21 mouse cellular contexts compared by ENCODE assay signal in genomic region chr11:95953313-95953712, GRCm38 (mm10). TPM values are rescaled to one million over a fixed set of nuclear protein-coding genes. Genes with fewer than 3 reads are reported as not detected.
"Had no signal": no experiment of that assay in that cellular context is flagged by ENCODE, and none has a peak within 500 bp of the region (broad histone marks: within the 10 kb centered on the region; RNA-seq: fewer than 3 reads in every experiment).

No protein-coding gene starts in this region.

- H3K9me3 ChIP-seq: neural tube, embryonic 12.5 days; neural tube, embryonic 13.5 days; neural tube, embryonic 15.5 days; stomach, embryonic 15.5 days had no signal

- DNase-seq: retina, postnatal 1 day; right cerebral cortex, adult 18-20 months; right cerebral cortex, postnatal 14 days; right cerebral cortex, postnatal 25 days; right cerebral cortex, postnatal 4 days; spleen, adult 18-20 months; thymus, adult 18-20 months; thymus, adult 2 months; thymus, postnatal 14 days; thymus, postnatal 25 days; thymus, postnatal 36 days; thymus, postnatal 4 days had no signal

- H3K9ac ChIP-seq: neural tube, embryonic 12.5 days; neural tube, embryonic 13.5 days; neural tube, embryonic 15.5 days; stomach, embryonic 15.5 days had no signal

- H3K27ac ChIP-seq: neural tube, embryonic 12.5 days; neural tube, embryonic 13.5 days; neural tube, embryonic 15.5 days; stomach, embryonic 15.5 days; stomach, postnatal 0 days had no signal

- H3K27me3 ChIP-seq: neural tube, embryonic 12.5 days; neural tube, embryonic 13.5 days; neural tube, embryonic 15.5 days; stomach, embryonic 15.5 days had no signal

- H3K4me3 ChIP-seq: neural tube, embryonic 12.5 days; neural tube, embryonic 13.5 days; neural tube, embryonic 15.5 days; stomach, embryonic 15.5 days had no signal

- H3K4me2 ChIP-seq: neural tube, embryonic 12.5 days; neural tube, embryonic 13.5 days; neural tube, embryonic 15.5 days; stomach, embryonic 15.5 days had no signal

- H3K36me3 ChIP-seq: neural tube, embryonic 13.5 days; neural tube, embryonic 15.5 days; stomach, embryonic 15.5 days had no signal

- H3K4me1 ChIP-seq: neural tube, embryonic 13.5 days; neural tube, embryonic 15.5 days; stomach, embryonic 15.5 days had no signal

RNA-seq across cellular contexts. Expression of gene B4galnt2, which starts 38.6 kb away (rescaled TPM):
- polyA plus RNA-seq: neural tube, embryonic 12.5 days; neural tube, embryonic 13.5 days; neural tube, embryonic 14.5 days; neural tube, embryonic 15.5 days; spleen, adult 2 months; thymus, adult 2 months; urinary bladder, adult 2 months had no signal

RNA-seq across cellular contexts. Expression of gene Igf2bp1, which starts 52.4 kb away (rescaled TPM):
- polyA plus RNA-seq: small intestine, adult 2 months; spleen, adult 2 months had no signal
